Mouse (Mus musculus): ENCODE measurements around the gene Lbr.

GRCm38 (mm10) chr1:181873086-181873920 lies 30.5 kb upstream of the Lbr start:
- no peak for TF ChIP-seq NANOG (IDR thresholded peaks at IDR 0.05; ENCODE audit: borderline replicate concordance, low read length)
- TF ChIP-seq CTCF (conservative IDR thresholded peaks at IDR 0.05; ENCODE audit: low read length), result no peak

Measured in E14TG2a.4 (cell line).